Mouse (Mus musculus) embryonic facial prominence, embryonic 15.5 days (tissue): ENCODE results near the gene D11Wsu47e. TPM values are rescaled to one million over a fixed set of nuclear protein-coding genes. Genes with fewer than 3 reads are reported as not detected.
A peak's percentile ranks its signal among the peaks of the same experiment; 100 is the strongest.

Experiments used
- ATAC-seq: fragments of 200-750 bp; cut with Nextera tagmentation; 2 replicates; pipeline ENCODE4 v1.8.0; 2017; ENCODE audit warnings: low read depth, moderate TSS enrichment; ENCODE audit not compliant: insufficient number of reproducible peaks, low FRiP score, low TSS enrichment
- H3K27ac ChIP-seq: fragments of 300-500 bp; sonication (generic); replicated peaks from 2 replicates; pipeline ENCODE4 v1.5.1; 2015; ENCODE audit warnings: mild to moderate bottlenecking, inconsistent platforms
- H3K27me3 ChIP-seq: fragments of 300-500 bp; sonication (generic); 2 replicates; pipeline ENCODE4 v1.6.1; 2015; ENCODE audit warnings: inconsistent platforms
- H3K36me3 ChIP-seq: fragments of 300-500 bp; sonication (generic); 2 replicates; pipeline ENCODE4 v1.6.1; 2015; ENCODE audit warnings: mild to moderate bottlenecking, inconsistent platforms
- H3K4me1 ChIP-seq: fragments of 300-500 bp; sonication (generic); 2 replicates; pipeline ENCODE4 v1.6.1; 2015; ENCODE audit warnings: inconsistent platforms
- H3K4me2 ChIP-seq: fragments of 300-500 bp; sonication (generic); replicated peaks from 2 replicates; pipeline ENCODE4 v1.6.1; 2015; ENCODE audit warnings: mild to moderate bottlenecking, inconsistent platforms
- H3K4me3 ChIP-seq: fragments of 300-500 bp; sonication (generic); replicated peaks from 2 replicates; pipeline ENCODE4 v1.5.1; 2015; ENCODE audit warnings: mild to moderate bottlenecking, inconsistent platforms
- H3K9ac ChIP-seq: fragments of 300-500 bp; sonication (generic); 2 replicates; pipeline ENCODE4 v1.6.1; 2015; ENCODE audit warnings: inconsistent platforms
- H3K9me3 ChIP-seq: fragments of 300-500 bp; sonication (generic); replicated peaks from 2 replicates; pipeline ENCODE4 v1.6.1; 2016; ENCODE audit warnings: inconsistent platforms
- WGBS: fragments of 180-500 bp; shearing (Covaris S2); methylation state at CpG from one replicate; pipeline ENCODE4 v1.1.7; 2015; 5-methylcytosine and 5-hydroxymethylcytosine counted together
- polyA plus RNA-seq: library from polyadenylated mRNA; unstranded; fragments of >200 nt; fragmentation: Nextera tagmentation; extraction: Ambion mirVana; gene quantifications from 2 replicates; pipeline ENCODE4 v1.2.1, GENCODE M21; 2015

The D11Wsu47e gene
- polyA plus RNA-seq, 1 experiment from 2014 or later = 19.6 TPM

- Histone ChIP-seq H3K4me3 (peak overlapping the region; percentile 96), H3K27ac (peak overlapping the region; percentile 97), H3K36me3 (peaks cover 6% of the 10 kb centered on the region; the same call in 1 of the 2 replicates), H3K27me3 (no peaks in the 10 kb centered on the region), H3K9ac (peak overlapping the region; percentile 81), H3K9me3 (no peaks in the 10 kb centered on the region), H3K4me1 (peaks cover 36% of the 10 kb centered on the region), H3K4me2 (peak overlapping the region; percentile 87)
- whole genome bisulfite sequencing = 2% methylated on average over 33 of the region's 38 CpGs
- peak; percentile 56 for ATAC-seq
Measured at GRCm38 (mm10) chr11:113682897-113683626, 1.1 kb upstream of the D11Wsu47e start.

- peak overlapping the region; percentile 97 for H3K27ac ChIP-seq
- peak overlapping the region; percentile 81 for H3K9ac ChIP-seq
- H3K4me2 ChIP-seq = peak overlapping the region; percentile 87
- H3K4me3 ChIP-seq = peak overlapping the region; percentile 96
- peaks cover 31% of the 10 kb centered on the region for H3K4me1 ChIP-seq
- 0% methylated on average over 23 of the region's 38 CpGs for WGBS
- H3K27me3 ChIP-seq = no peaks in the 10 kb centered on the region
- no peak; the same call in 1 of the 2 replicates for ATAC-seq
- peaks cover 11% of the 10 kb centered on the region for H3K36me3 ChIP-seq
- H3K9me3 ChIP-seq = no peaks in the 10 kb centered on the region
Measured at GRCm38 (mm10) chr11:113683627-113683956, 620 bp upstream of the D11Wsu47e start.

GRCm38 (mm10) chr11:113684707-113685426 lies 655 bp downstream of the D11Wsu47e start:
- peak overlapping the region; percentile 97; the same call in 1 of the 2 replicates for H3K27ac ChIP-seq
- peaks cover 23% of the 10 kb centered on the region for H3K36me3 ChIP-seq
- peak overlapping the region; percentile 96 for H3K4me3 ChIP-seq
- no peaks in the 10 kb centered on the region for H3K27me3 ChIP-seq
- no peak for ATAC-seq
- 43% methylated on average over 25 of the region's 25 CpGs for WGBS
- H3K4me1 ChIP-seq = peaks cover 26% of the 10 kb centered on the region
- H3K4me2 ChIP-seq = peak overlapping the region; percentile 87
- peak overlapping the region; percentile 66 for H3K9ac ChIP-seq
- H3K9me3 ChIP-seq = no peaks in the 10 kb centered on the region

GRCm38 (mm10) chr11:113687031-113687430 lies 2.8 kb downstream of the D11Wsu47e start:
- Histone ChIP-seq H3K36me3 (peaks cover 44% of the 10 kb centered on the region), H3K9ac (no peak overlapping the region), H3K9me3 (no peaks in the 10 kb centered on the region), H3K27me3 (no peaks in the 10 kb centered on the region), H3K4me1 (peaks cover 22% of the 10 kb centered on the region), H3K27ac (no peak overlapping the region), H3K4me2 (no peak overlapping the region), H3K4me3 (no peak overlapping the region)
- WGBS = 74% methylated on average over 2 of the region's 2 CpGs
- no peak for ATAC-seq

- H3K36me3 ChIP-seq = peaks cover 75% of the 10 kb centered on the region
- H3K4me1 ChIP-seq = peaks cover 10% of the 10 kb centered on the region; the same call in 1 of the 2 replicates
- 84% methylated on average over 12 of the region's 12 CpGs for WGBS
- no peak overlapping the region for H3K4me3 ChIP-seq
- no peak overlapping the region for H3K4me2 ChIP-seq
- H3K9ac ChIP-seq = no peak overlapping the region
- no peak overlapping the region for H3K27ac ChIP-seq
- no peaks in the 10 kb centered on the region for H3K27me3 ChIP-seq
- no peak for ATAC-seq
- no peaks in the 10 kb centered on the region for H3K9me3 ChIP-seq
Measured at GRCm38 (mm10) chr11:113690506-113690905, 6.3 kb downstream of the D11Wsu47e start.

- Histone ChIP-seq H3K27me3 (no peaks in the 10 kb centered on the region), H3K9me3 (no peaks in the 10 kb centered on the region), H3K4me3 (no peak overlapping the region), H3K4me1 (peaks cover 8% of the 10 kb centered on the region; the same call in 1 of the 2 replicates), H3K36me3 (peaks cover 83% of the 10 kb centered on the region), H3K27ac (no peak overlapping the region), H3K4me2 (no peak overlapping the region), H3K9ac (no peak overlapping the region)
- 78% methylated on average over 5 of the region's 5 CpGs for WGBS
- no peak for ATAC-seq
Measured at GRCm38 (mm10) chr11:113691318-113691717, 7.1 kb downstream of the D11Wsu47e start.

GRCm38 (mm10) chr11:113691851-113692250 lies 7.6 kb downstream of the D11Wsu47e start:
- 74% methylated on average over 3 of the region's 3 CpGs for whole genome bisulfite sequencing
- Histone ChIP-seq H3K36me3 (peaks cover 88% of the 10 kb centered on the region), H3K4me2 (no peak overlapping the region)

GRCm38 (mm10) chr11:113697571-113697970 lies 13.4 kb downstream of the D11Wsu47e start:
- H3K27ac ChIP-seq = no peak overlapping the region
- WGBS = 70% methylated on average over 5 of the region's 5 CpGs
- H3K9ac ChIP-seq = no peak overlapping the region
- no peak overlapping the region for H3K4me3 ChIP-seq
- no peaks in the 10 kb centered on the region for H3K9me3 ChIP-seq
- H3K27me3 ChIP-seq = no peaks in the 10 kb centered on the region
- no peak overlapping the region for H3K4me2 ChIP-seq
- H3K36me3 ChIP-seq = peaks cover 41% of the 10 kb centered on the region
- ATAC-seq = no peak
- no peaks in the 10 kb centered on the region for H3K4me1 ChIP-seq

More at GRCm38 (mm10) chr11:113691851-113692250, 7.6 kb downstream of the D11Wsu47e start:
- Histone ChIP-seq H3K27ac (no peak overlapping the region), H3K4me3 (no peak overlapping the region), H3K9ac (no peak overlapping the region), H3K9me3 (no peaks in the 10 kb centered on the region), H3K27me3 (no peaks in the 10 kb centered on the region), H3K4me1 (peaks cover 3% of the 10 kb centered on the region; the same call in 1 of the 2 replicates)
- ATAC-seq = no peak

GRCm38 (mm10) chr11:113698013-113698545 lies 13.9 kb downstream of the D11Wsu47e start:
- ATAC-seq = no peak
- Histone ChIP-seq H3K36me3 (peaks cover 36% of the 10 kb centered on the region), H3K27me3 (no peaks in the 10 kb centered on the region), H3K4me2 (no peak overlapping the region), H3K9ac (no peak overlapping the region), H3K9me3 (no peaks in the 10 kb centered on the region), H3K27ac (no peak overlapping the region), H3K4me3 (no peak overlapping the region), H3K4me1 (no peaks in the 10 kb centered on the region)
- WGBS = 81% methylated on average over 12 of the region's 12 CpGs

- Histone ChIP-seq H3K4me1 (peaks cover 8% of the 10 kb centered on the region; the same call in 1 of the 2 replicates), H3K4me3 (no peak overlapping the region), H3K27me3 (no peaks in the 10 kb centered on the region), H3K27ac (no peak overlapping the region), H3K4me2 (no peak overlapping the region), H3K9ac (no peak overlapping the region), H3K9me3 (no peaks in the 10 kb centered on the region), H3K36me3 (peaks cover 23% of the 10 kb centered on the region)
- no peak for ATAC-seq
- 81% methylated on average over 7 of the region's 7 CpGs for WGBS
Measured at GRCm38 (mm10) chr11:113699643-113700042, 15.4 kb downstream of the D11Wsu47e start.

- ATAC-seq = no peak
- Histone ChIP-seq H3K27me3 (no peaks in the 10 kb centered on the region), H3K4me3 (no peak overlapping the region), H3K27ac (no peak overlapping the region), H3K9me3 (no peaks in the 10 kb centered on the region), H3K4me2 (no peak overlapping the region), H3K9ac (no peak overlapping the region), H3K36me3 (no peaks in the 10 kb centered on the region), H3K4me1 (peaks cover 14% of the 10 kb centered on the region)
- 24% methylated on average over 5 of the region's 5 CpGs for WGBS
Measured at GRCm38 (mm10) chr11:113703758-113704157, 19.5 kb downstream of the D11Wsu47e start.
